Mouse (Mus musculus) left cerebral cortex, adult 2 months (tissue): Measurements from ENCODE around the gene Ttc30a1. TPM values are rescaled to one million over a fixed set of nuclear protein-coding genes. Genes with fewer than 3 reads are reported as not detected.
"Not testable (repeated sequence)": the region's sequence is repeated elsewhere in the genome, so short reads cannot be mapped to it uniquely, and the experiment has no call there.

Experiments
- DNase-seq, 2 experiments: peaks; one replicate each; pipeline ENCODE4 v3.0.0; 2021 to 2022; ENCODE audit warnings: low spot score in 2 of 2, mixed read lengths in 1 of 2; ENCODE audit errors: extremely low spot score in 1 of 2
- H3K27ac ChIP-seq: fragments of 200-600 bp; 2 replicates; pipeline ENCODE4 v1.8.1; 2022
- H3K4me3 ChIP-seq: fragments of 200-600 bp; 2 replicates; pipeline ENCODE4 v1.8.1; 2022
- CTCF ChIP-seq: fragments of 200-600 bp; IDR thresholded peaks from 2 replicates; pipeline ENCODE4 v1.8.1; 2022; ENCODE audit warnings: antibody characterized with exemption, mild to moderate bottlenecking, moderate library complexity
- intact Hi-C: fragments of 180-260 bp; cut with DNase I; formaldehyde crosslinking; loops from one replicate; pipeline ENCODE4 v1.15.1; 2025
- total RNA-seq, 2 experiments: library from RNA; stranded (reverse); gene quantifications; 2 replicates each; pipeline ENCODE4 v1.2.3; 2021

Ttc30a1 gene
- total RNA-seq, 2 experiments from 2014 or later = 2.9 to 3.4 TPM

DNA sequence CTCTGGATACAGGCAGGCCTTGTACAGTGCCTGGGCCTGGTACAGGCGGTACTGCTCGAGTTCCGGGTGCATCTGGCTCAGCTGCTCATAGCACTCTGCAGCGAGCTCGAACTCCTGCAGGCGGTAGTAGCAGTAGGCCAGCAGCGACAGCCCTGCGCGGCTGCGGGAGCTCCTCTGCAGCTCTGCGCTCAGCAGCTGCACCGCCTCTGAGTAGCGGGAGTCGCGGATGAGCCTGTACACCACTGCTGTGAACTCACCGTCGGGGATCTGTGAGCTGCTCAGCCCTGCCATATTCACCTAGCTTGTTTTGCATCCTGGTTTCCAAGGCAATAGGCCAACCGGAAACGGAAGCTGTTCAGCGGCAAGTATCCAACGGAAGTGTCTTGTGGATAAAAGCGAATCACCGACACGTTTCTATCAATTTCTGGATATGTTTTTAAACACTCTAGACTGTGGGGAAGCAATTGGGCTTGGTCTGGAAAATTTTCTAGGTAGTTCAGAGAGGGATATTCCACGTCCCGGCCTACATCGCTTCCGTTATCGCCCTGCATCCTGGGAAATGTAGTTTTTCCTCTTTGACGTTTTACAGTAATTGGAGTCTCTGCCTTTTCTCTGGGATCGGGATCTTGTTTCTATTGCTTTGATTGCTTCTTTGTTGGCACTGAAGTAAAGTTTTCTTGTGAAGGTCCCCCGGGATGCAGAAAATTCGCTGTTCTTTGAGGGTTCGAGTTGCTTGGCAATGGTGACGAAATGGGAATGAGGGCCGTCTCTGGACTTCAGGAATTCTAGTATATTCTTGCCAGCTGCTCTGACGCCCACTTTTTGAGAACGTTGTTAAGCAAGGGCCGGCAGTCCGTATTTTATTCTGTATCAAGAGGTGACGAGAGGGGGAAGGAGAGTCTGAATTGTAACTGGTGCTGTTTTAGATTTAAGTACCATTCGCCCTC lies 43.4 kb downstream of the Ttc30a1 start, which contains the start of gene Ttc30b:
Ttc30b (minus strand) TSS at position 469 of the 947 bp plus-strand sequence.
- Histone ChIP-seq H3K27ac (peak within 1 kb of the TSS; percentile 91), H3K4me3 (peak within 1 kb of the TSS; percentile 66)
- DNase-seq = peak; percentile 65 to 76
- intact Hi-C loops = loop anchor here (5.0 kb wide), 1 partner anchor 44 kb away; the partner anchor contains the start of gene Ttc30a1
- TF ChIP-seq CTCF = no peak

DNA sequence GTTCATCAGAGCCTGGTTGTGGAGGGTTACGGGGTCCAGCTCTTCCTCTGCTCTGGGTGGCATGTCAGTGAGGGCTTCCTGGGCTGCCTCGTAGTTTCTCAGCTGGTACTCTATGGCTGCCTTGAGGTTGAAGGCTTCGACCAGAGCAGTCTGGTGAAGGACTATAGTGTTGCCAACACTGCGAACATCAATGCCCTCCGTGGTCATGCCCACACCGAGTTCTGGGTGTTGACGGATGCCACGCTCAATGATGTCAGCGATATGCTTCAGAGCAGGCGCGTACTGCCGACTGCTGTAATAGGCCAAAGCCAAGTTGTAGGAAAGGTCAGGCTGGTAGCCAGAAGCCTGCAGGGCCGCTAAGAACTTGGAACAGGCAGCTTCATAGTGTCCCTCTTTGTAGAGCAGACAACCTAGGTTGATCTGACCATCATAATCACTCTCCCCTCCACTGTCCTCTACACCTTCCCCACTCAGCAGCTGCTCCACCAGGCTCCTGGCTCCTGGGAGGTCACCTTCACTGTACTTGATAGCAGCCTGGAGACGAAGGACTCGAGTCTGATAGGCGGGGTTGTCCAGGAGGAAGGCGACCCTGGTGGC lies 44.1 kb downstream of the Ttc30a1 start:
- intact Hi-C loops = loop anchor here (5.0 kb wide), 1 partner anchor 45 kb away; the partner anchor contains the start of gene Ttc30a1
- H3K27ac ChIP-seq, DNase-seq: not testable (repeated sequence)
- peak overlapping the region; percentile 66 for H3K4me3 ChIP-seq

DNA sequence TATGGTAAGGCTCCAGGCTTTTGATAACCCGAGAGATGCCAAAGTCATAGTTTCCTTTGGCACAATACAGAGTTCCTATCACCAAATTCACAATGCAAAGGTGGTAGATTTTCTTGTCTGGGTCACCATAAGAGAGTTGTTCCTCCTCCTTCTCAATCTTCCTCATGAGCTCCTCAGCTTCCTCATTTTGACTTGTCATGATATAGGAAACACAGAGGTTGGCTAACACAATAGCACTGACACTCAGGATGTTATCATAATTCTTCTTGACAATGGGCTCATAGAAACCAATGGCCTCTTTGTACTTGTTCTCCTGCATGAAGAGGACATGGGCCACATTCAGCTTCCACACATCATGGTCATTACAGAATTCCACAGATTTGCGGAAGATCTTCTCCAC lies 45.1 kb downstream of the Ttc30a1 start:
- DNase-seq, H3K27ac ChIP-seq, H3K4me3 ChIP-seq: not testable (repeated sequence)
- intact Hi-C loops = loop anchor here (5.0 kb wide), 1 partner anchor 46 kb away; the partner anchor contains the start of gene Ttc30a1

DNA sequence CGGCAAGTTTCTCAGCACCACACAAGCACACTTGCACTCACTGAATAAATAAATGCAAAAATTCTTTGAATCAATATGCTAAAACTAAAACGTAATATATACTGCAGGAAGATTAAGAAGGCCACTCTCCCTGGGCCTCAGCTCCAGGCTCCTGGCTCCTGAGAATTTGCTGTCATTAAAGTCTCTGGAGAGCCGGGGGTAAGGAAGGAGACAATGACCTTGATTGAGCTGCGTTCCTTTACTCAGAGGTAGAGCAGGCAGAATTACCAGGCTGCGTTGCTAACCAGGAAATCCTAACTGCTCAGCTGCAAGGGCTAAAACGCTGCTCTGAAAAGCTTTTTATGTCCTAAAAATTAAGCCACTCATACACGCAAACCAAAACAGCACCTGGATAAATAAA lies 48.2 kb downstream of the Ttc30a1 start:
- no peak for TF ChIP-seq CTCF
- no peak for DNase-seq
- intact Hi-C loops = no loop called here
- H3K4me3 ChIP-seq = no peak overlapping the region
- H3K27ac ChIP-seq = 0 out of 2 replicates have a peak overlapping the region, but pooled peaks have one; percentile 7

DNA sequence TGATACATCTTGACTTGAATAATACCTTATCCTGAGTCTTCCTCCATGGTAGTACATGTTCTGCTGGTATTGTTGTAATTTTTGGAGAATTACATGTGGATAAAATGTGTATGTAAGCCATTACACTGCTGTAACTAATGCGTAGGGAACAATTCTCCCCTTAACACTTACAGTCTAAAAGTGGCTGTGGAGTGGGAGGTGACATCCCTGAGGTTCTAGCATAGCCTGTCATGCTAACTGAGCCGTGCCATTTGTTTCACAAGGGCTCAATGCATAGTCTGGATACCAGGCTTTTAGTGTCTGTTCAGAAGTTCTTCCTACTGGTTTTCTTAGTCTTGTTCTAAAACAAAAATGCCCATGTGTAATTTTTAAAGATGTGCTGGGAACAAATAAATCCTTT lies 50.8 kb downstream of the Ttc30a1 start:
- no peak for DNase-seq
- intact Hi-C loops = no loop called here
- no peak overlapping the region for H3K4me3 ChIP-seq
- no peak overlapping the region for H3K27ac ChIP-seq
- no peak for TF ChIP-seq CTCF

DNA sequence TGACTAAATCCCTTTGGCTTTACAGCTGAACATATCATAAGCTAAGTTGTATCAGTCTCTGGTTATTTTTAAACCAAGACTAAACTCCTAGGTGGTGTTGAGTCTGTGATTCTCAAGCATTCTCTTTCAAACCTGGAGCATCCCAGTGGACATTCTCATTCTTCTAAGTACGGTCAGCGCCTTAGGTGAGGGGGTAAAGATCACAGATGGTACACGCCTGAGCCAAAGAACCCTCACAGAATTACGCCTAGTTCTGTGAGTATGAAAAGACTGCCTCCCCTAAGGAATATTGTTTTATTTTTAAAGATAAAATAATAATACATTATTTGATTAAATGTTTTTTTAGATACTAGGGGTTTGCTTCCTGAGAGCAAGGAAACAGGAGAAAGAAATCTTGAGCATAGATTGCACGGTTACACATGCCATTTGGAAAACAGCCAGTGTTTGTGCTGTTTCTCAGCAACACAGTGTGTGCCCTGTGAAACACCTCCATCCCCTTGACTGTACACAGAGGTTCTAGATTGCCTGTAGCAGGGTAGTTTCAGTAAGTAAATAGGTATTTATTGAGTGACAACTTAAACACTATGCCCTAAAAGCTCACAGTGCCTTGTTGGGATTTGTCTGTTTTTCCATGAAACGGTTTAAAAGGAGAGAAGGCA lies 51.9 kb downstream of the Ttc30a1 start:
- Histone ChIP-seq H3K4me3 (no peak overlapping the region), H3K27ac (peak overlapping the region; percentile 22; the same call in 1 of the 2 replicates)
- no peak for TF ChIP-seq CTCF
- intact Hi-C loops = no loop called here
- no peak for DNase-seq

DNA sequence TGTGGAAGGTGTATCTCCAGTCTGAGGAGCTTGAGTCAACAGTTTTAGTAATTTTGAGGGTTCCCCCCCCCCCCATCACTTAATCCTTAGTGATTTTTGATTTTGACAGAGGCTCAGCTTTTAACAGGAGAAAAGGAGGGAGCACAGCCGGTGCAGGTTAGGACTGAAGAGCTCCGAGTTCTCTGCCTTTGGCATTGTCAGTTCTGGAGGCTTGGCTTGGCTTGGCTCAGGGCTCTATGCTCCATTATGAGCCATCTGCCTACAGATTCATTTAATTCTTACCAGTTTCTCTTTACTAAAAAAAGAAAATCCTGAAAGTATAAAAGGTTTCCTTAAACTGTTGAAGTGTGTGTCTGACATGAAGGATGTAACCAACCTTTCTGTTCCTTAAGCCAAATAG lies 52.6 kb downstream of the Ttc30a1 start:
- DNase-seq = no peak
- TF ChIP-seq CTCF = no peak
- Histone ChIP-seq H3K4me3 (no peak overlapping the region), H3K27ac (no peak overlapping the region)
- intact Hi-C loops = no loop called here

Other genes with a start within 250 kb of the Ttc30a1 start
- gene Agps, start 149.8 kb downstream of the Ttc30a1 start, total RNA-seq = 10 to 100 TPM; 33.7 to 36.8 TPM
- gene Ttc30b, start 43.4 kb downstream of the Ttc30a1 start, total RNA-seq = 10 to 100 TPM; 10.3 to 13.1 TPM
- under 1 TPM; 0.28 to 0.50 TPM for gene Ttc30a2, start 3.8 kb downstream of the Ttc30a1 start, total RNA-seq